Mouse (Mus musculus) small intestine, adult 2 months (tissue): Measurements from ENCODE around the gene Grhpr. TPM values are rescaled to one million over a fixed set of nuclear protein-coding genes. Genes with fewer than 3 reads are reported as not detected.
"Not testable (repeated sequence)": the region's sequence is repeated elsewhere in the genome, so short reads cannot be mapped to it uniquely, and the experiment has no call there.

Source experiments
- H3K27ac ChIP-seq: fragments of 200-500 bp; 2 replicates; pipeline ENCODE4 v1.5.1; 2012; ENCODE audit warnings: low read depth, low read length, control low read depth, inconsistent platforms; ENCODE audit not compliant: insufficient read depth
- H3K27me3 ChIP-seq: fragments of 200-500 bp; 2 replicates; pipeline ENCODE4 v1.6.1; 2012; ENCODE audit warnings: mild to moderate bottlenecking, moderate library complexity, low read length, inconsistent platforms; ENCODE audit not compliant: control insufficient read depth, insufficient read depth
- H3K36me3 ChIP-seq: fragments of 200-500 bp; 2 replicates; pipeline ENCODE4 v1.6.1; 2012; ENCODE audit warnings: mild to moderate bottlenecking, low read length, control low read depth, inconsistent platforms; ENCODE audit not compliant: control insufficient read depth, insufficient read depth
- H3K4me1 ChIP-seq: fragments of 200-500 bp; 2 replicates; pipeline ENCODE4 v1.6.1; 2012; ENCODE audit warnings: low read length, inconsistent platforms, mixed read lengths; ENCODE audit not compliant: control insufficient read depth, insufficient read depth, insufficient read length
- H3K4me3 ChIP-seq: fragments of 200-500 bp; 2 replicates; pipeline ENCODE4 v1.5.1; 2012; ENCODE audit warnings: low read depth, mild to moderate bottlenecking, control low read depth, inconsistent platforms, low read length, moderate library complexity
- CTCF ChIP-seq: fragments of 200-500 bp; IDR thresholded peaks from 2 replicates; pipeline ENCODE4 v1.5.1; 2012; ENCODE audit warnings: low read depth, mild to moderate bottlenecking, control low read depth, inconsistent platforms, low read length, moderate library complexity, mixed read lengths; ENCODE audit not compliant: insufficient replicate concordance, insufficient read length; ENCODE audit errors: extremely low read depth
- POLR2A ChIP-seq: fragments of 200-500 bp; IDR thresholded peaks from 2 replicates; pipeline ENCODE4 v1.6.1; 2012; ENCODE audit warnings: low read depth, mild to moderate bottlenecking, control low read depth, inconsistent platforms, low read length, moderate library complexity
- WGBS: fragments of 180-500 bp; shearing (Covaris S2); methylation state at CpG from one replicate; pipeline ENCODE4 v1.1.7; 2018; 5-methylcytosine and 5-hydroxymethylcytosine counted together
- polyA plus RNA-seq: library from polyadenylated mRNA; depleted of rRNA; stranded (reverse); fragments of >200 nt; gene quantifications from 2 replicates; pipeline ENCODE4 v1.2.3, GENCODE M21; 2012

Grhpr gene
- polyA plus RNA-seq, 1 experiment: 32.9 TPM

DNA sequence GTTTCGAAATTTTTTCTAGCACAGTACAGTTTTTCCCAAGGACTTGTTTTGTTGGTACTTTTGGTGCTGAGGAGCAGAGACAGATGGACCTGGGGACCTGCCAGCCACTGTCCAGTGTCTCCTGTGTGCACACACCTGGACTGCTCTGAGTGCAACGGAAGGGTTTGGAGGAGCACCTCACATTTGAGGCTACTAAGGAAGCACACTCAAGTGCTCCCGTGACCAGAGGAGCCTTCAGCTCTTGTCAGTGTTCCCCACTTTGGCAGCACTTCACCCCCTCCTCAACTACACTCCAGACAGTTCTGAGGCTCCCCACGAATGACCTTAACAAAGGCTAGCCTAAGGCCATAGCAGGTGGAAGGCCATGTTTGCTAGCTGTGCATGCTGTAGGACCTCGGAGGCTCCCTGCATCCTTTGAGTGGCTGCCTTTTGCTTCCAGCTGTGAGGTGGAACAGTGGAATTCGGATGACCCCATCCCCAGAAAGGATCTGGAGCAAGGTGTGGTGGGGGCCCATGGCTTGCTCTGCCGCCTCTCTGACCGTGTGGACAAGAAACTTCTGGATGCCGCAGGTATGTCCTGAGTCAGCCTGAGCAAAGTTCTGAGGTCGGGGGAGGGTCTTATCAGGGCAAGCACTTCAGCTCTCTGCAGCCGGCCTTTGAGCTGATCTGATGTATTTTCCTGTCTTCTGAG lies 1.4 kb downstream of the Grhpr start:
- H3K27ac ChIP-seq: no peak overlapping the region
- H3K4me3 ChIP-seq: no peak overlapping the region
- peaks cover 7% of the 10 kb centered on the region for H3K4me1 ChIP-seq
- no peaks in the 10 kb centered on the region for H3K27me3 ChIP-seq
- peaks cover 1% of the 10 kb centered on the region; the same call in 1 of the 2 replicates for H3K36me3 ChIP-seq
- TF ChIP-seq CTCF: no peak
- no peak for TF ChIP-seq POLR2A
- WGBS: 56% methylated on average over 11 of the region's 11 CpGs

DNA sequence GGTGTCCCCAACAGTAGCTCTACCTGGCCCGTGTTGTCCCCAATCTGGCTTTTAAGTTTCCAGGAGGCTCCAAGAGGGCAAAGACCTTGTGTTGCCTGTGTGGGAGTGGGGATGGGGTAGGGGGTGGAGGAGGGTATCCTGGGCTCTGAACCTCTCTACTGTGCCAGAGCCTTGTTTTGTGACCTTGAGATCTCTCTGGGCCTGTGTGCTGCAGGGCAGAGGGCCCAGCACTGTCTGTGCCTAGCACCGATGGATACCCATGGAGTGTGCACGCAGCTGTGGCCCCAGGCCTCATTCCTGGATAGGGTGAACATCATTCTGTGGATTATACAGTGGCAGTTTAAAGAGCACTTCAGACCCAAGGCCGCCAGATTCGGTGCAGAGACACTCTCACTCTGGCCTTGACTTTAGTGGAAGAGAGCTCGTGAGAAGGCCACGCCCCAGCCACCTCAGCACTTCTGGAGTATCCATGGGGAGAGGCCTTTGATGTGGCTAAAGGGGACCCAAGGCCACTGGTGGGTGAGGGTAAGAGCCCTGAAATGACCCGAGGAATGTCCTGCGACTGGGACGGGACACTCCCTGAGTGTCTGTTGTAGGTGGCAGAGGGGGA lies 2.0 kb downstream of the Grhpr start:
- H3K4me3 ChIP-seq: no peak overlapping the region

DNA sequence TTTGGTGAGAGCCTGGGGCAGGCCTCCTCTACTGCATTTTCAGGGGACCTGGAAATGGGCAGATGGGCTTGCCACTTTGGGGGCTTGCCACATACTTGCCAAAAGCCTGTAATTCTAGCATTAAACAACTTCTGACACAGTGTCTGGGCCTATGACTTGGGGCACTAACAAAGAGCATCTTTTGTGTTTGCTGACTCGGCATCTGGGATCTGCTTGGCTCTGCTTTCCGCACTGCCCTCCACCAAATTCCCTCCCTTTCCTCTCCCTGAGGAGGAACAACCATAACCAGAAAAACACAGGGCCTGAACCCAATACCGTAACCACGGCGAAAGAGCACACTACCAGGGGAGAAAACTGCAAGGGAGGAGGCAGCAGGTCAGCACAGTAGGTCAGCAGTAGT lies 9.4 kb downstream of the Grhpr start:
- H3K27ac ChIP-seq: no peak overlapping the region
- no peaks in the 10 kb centered on the region for H3K27me3 ChIP-seq
- 94% methylated on average over 5 of the region's 5 CpGs for WGBS
- H3K4me1 ChIP-seq: no peaks in the 10 kb centered on the region
- TF ChIP-seq POLR2A (no peak), CTCF (no peak)
- H3K36me3 ChIP-seq: peaks cover 33% of the 10 kb centered on the region
- no peak overlapping the region for H3K4me3 ChIP-seq

More for the DNA sequence above, 2.0 kb downstream of the Grhpr start:
- Histone ChIP-seq H3K4me1 (peaks cover 7% of the 10 kb centered on the region), H3K27me3 (no peaks in the 10 kb centered on the region), H3K27ac (no peak overlapping the region), H3K36me3 (peaks cover 1% of the 10 kb centered on the region; the same call in 1 of the 2 replicates)
- no peak for TF ChIP-seq POLR2A
- TF ChIP-seq CTCF: no peak
- WGBS: 70% methylated on average over 10 of the region's 10 CpGs

DNA sequence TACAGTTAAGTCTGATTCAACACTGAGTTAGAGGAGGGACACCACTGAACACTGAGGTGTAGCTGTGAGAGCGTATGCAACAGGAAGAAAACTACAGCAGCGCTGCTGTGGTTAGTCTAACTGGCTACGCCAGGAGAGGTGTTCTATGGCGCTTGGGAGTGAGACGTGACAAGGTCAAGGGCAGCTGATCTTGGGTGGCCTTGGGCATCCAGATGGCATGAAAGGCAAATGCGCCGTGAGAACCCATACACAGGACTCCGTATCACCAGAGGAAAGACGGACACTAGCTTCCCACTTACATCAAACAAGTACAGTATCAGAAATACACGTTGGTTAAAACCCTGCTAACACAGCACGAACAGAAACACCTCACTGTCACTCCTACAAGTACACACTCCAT lies 11.1 kb downstream of the Grhpr start:
- H3K36me3 ChIP-seq: peaks cover 32% of the 10 kb centered on the region
- not testable (repeated sequence) for H3K27me3 ChIP-seq
- 94% methylated on average over 11 of the region's 11 CpGs for WGBS

DNA sequence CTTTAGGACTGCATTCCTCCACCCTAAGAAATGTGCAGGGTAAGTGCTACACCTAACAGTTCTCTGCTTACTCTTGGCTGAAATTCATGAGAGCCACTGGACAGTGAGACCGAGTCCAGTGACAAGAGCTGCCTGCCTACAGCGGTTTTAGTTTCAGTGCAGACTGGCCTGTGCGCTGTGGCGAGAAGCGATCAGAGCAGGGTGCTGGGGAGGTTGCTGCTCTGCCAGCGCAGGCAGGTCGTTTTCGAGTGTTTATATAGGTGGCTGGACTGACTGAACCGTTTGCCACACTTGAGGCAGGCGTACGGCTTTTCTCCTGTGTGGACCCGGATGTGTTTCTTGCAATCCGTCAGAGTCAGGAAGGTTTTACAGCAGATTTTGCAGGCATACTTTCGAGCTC lies 12.0 kb downstream of the Grhpr start:
- WGBS: 84% methylated on average over 14 of the region's 14 CpGs
- H3K27me3 ChIP-seq, H3K27ac ChIP-seq, H3K4me3 ChIP-seq, H3K4me1 ChIP-seq: not testable (repeated sequence)
- H3K36me3 ChIP-seq: peaks cover 32% of the 10 kb centered on the region

More for the DNA sequence above, 11.1 kb downstream of the Grhpr start:
- H3K27ac ChIP-seq, H3K4me1 ChIP-seq, H3K4me3 ChIP-seq: not testable (repeated sequence)

DNA sequence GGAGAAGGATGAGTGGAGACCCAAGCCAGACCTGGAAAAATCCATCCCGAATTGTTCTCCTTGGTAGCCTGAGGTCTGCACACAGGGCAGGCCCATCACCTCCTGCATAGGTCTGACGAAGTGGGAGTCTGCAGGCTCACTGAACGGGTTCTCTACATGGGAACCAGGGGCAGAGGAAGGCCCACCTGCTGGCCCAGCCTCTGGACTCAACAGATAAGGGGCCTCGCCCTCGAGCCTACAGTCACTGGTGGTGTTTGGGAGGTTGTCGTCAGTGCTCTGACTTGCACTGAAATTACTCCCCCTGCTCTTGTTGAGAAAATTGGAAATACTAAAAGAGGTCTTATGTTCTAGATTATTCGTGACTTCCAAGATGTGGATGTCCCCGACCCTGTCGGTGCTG lies 12.7 kb downstream of the Grhpr start:
- Histone ChIP-seq H3K27me3 (no peaks in the 10 kb centered on the region), H3K4me1 (no peaks in the 10 kb centered on the region), H3K36me3 (peaks cover 32% of the 10 kb centered on the region), H3K4me3 (no peak overlapping the region), H3K27ac (no peak overlapping the region)
- WGBS: 76% methylated on average over 9 of the region's 9 CpGs
- TF ChIP-seq CTCF: no peak
- no peak for TF ChIP-seq POLR2A

DNA sequence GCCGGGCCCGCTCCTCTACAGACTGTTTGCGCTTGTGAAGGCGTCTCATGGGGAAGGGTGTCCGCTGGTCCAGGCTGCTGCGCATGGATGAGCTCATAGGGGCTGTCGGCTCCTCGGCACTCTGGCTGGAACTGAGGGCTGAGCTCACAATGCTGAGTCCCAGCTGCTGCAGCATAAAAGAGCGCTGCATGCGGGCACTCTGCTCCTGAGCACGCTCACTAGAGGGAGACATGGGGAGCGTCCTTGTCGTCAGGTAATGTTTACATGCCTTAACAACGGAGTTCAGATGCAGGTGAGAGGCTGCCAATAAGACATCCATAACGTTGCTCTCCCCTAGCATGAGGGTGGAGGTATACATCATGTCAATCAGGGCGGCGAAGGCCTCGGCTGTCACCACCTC lies 13.6 kb downstream of the Grhpr start:
- Histone ChIP-seq H3K4me3 (no peak overlapping the region), H3K36me3 (peaks cover 29% of the 10 kb centered on the region), H3K27me3 (no peaks in the 10 kb centered on the region), H3K27ac (no peak overlapping the region), H3K4me1 (no peaks in the 10 kb centered on the region)
- TF ChIP-seq CTCF: no peak
- 85% methylated on average over 18 of the region's 18 CpGs for WGBS

DNA sequence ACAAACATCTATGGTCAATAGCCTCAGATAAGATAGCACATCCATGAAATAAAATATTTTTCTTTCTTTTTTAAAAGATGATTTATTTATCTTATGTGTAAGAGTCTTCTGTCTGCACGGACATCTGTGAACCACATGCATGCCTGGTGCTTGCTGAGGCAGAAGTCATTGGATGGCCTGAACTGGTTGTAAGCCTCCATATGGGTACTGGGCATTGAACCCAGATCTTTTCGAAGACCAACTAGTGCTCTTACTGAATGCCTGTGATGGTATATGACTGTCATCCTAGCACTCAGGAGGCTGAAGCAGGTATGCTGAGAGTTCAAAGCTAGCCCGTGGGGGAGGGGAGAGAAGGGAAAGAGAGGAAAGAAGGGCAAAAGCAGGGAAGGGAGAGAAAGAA lies 16.9 kb downstream of the Grhpr start:
- Histone ChIP-seq H3K27ac (no peak overlapping the region), H3K4me1 (no peaks in the 10 kb centered on the region), H3K4me3 (no peak overlapping the region), H3K27me3 (no peaks in the 10 kb centered on the region), H3K36me3 (peaks cover 15% of the 10 kb centered on the region)
- WGBS: 74% methylated on average over 3 of the region's 3 CpGs
- TF ChIP-seq CTCF (no peak), POLR2A (no peak)
